In the genomic region with DNA sequence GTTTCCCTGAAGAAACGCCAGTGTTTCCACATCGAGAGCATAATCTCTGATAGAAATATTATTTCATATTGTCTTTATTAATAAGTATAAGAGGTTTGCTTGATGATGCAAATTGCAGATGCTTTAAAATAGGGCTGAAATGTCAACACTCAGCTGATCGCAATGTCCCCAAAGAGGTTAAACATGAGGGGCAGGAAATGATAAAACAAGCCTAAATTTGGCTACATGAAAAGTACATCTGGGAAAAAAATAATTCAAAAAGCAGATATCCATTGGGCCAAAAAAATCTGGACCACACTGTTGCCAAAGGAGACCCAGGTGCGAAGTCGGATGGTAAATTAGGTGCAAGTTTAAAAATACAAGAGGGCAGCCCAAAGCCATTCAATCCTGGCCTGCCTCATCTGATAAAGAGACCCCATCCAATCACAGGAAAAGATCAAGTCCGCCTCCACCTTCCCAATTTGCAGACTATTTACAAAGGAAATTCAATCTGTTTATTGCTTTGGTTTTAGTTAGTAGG, we compare ENCODE assay signal across 15 mouse cellular contexts.
"Had no signal": no experiment of that assay in that cellular context is flagged by ENCODE, and none has a peak within 500 bp of the region (broad histone marks: within the 10 kb centered on the region; RNA-seq: fewer than 3 reads in every experiment).

No protein-coding gene starts in this region.

- H3K4me1 ChIP-seq: liver, embryonic 13.5 days; megakaryocyte, embryonic 14.5 days had no signal

- DNase-seq: kidney, postnatal 25 days; liver; liver, embryonic 13.5 days; liver, postnatal 0 days; lung, postnatal 14 days; right cerebral cortex, postnatal 25 days; thymus, adult 18-20 months; thymus, postnatal 25 days had no signal

- H3K36me3 ChIP-seq: kidney, embryonic 15.5 days; limb, embryonic 12.5 days; liver, embryonic 13.5 days; lung, embryonic 15.5 days; midbrain, embryonic 13.5 days had no signal

- H3K27ac ChIP-seq: kidney, embryonic 15.5 days; left cerebral cortex, adult 2 months; limb, embryonic 12.5 days; liver, embryonic 13.5 days; lung, embryonic 15.5 days; macrophage; midbrain, embryonic 13.5 days had no signal

- H3K4me3 ChIP-seq: kidney, embryonic 15.5 days; left cerebral cortex, adult 2 months; limb, embryonic 12.5 days; liver, embryonic 13.5 days; lung, embryonic 15.5 days; megakaryocyte, embryonic 14.5 days; midbrain, embryonic 13.5 days had no signal

- H3K9me3 ChIP-seq: kidney, embryonic 15.5 days; limb, embryonic 12.5 days; liver, embryonic 13.5 days; lung, embryonic 15.5 days; megakaryocyte, embryonic 14.5 days; midbrain, embryonic 13.5 days had no signal

- H3K27me3 ChIP-seq: kidney, embryonic 15.5 days; limb, embryonic 12.5 days; liver, embryonic 13.5 days; lung, embryonic 15.5 days; megakaryocyte, embryonic 14.5 days; midbrain, embryonic 13.5 days had no signal

- H3K4me2 ChIP-seq: kidney, embryonic 15.5 days; limb, embryonic 12.5 days; liver, embryonic 13.5 days; lung, embryonic 15.5 days; midbrain, embryonic 13.5 days had no signal

- ATAC-seq: liver, postnatal 0 days; midbrain, embryonic 13.5 days had no signal

- H3K9ac ChIP-seq: kidney, embryonic 15.5 days; limb, embryonic 12.5 days; liver, embryonic 13.5 days; liver, postnatal 0 days; lung, embryonic 15.5 days; midbrain, embryonic 13.5 days had no signal
